Mouse (Mus musculus) hindbrain, embryonic 11.5 days (tissue): Measurements from ENCODE around the gene Fem1b. TPM values are rescaled to one million over a fixed set of nuclear protein-coding genes. Genes with fewer than 3 reads are reported as not detected.

Source experiments
- ATAC-seq: fragments of 200-750 bp; cut with Nextera tagmentation; 2 replicates; pipeline ENCODE4 v1.8.0; 2017; ENCODE audit warnings: mild to moderate bottlenecking, moderate TSS enrichment, moderate library complexity; ENCODE audit not compliant: low FRiP score
- DNase-seq: peaks from one replicate; pipeline ENCODE4 v3.0.0-alpha.2; 2015; ENCODE audit warnings: low spot score
- H3K27ac ChIP-seq: fragments of 300-500 bp; sonication (generic); 2 replicates; pipeline ENCODE4 v1.5.1; 2014; ENCODE audit warnings: mild to moderate bottlenecking, low read depth, low read length
- H3K27me3 ChIP-seq: fragments of 300-500 bp; sonication (generic); 2 replicates; pipeline ENCODE4 v1.6.1; 2014; ENCODE audit warnings: mild to moderate bottlenecking, low read length, moderate library complexity, mixed read lengths; ENCODE audit not compliant: control insufficient read depth, insufficient read depth
- H3K36me3 ChIP-seq: fragments of 300-500 bp; sonication (generic); 2 replicates; pipeline ENCODE4 v1.6.1; 2014; ENCODE audit warnings: mild to moderate bottlenecking, low read length, moderate library complexity, mixed read lengths; ENCODE audit not compliant: control insufficient read depth, insufficient read depth
- H3K4me1 ChIP-seq: fragments of 300-500 bp; sonication (generic); replicated peaks from 2 replicates; pipeline ENCODE4 v1.6.1; 2014; ENCODE audit warnings: low read length, mixed read lengths; ENCODE audit not compliant: control insufficient read depth, insufficient read depth
- H3K4me2 ChIP-seq: fragments of 300-500 bp; sonication (generic); replicated peaks from 2 replicates; pipeline ENCODE4 v1.6.1; 2014; ENCODE audit warnings: mild to moderate bottlenecking, low read depth, low read length
- H3K4me3 ChIP-seq: fragments of 300-500 bp; sonication (generic); 2 replicates; pipeline ENCODE4 v1.5.1; 2014; ENCODE audit warnings: low read depth, low read length
- H3K9ac ChIP-seq: fragments of 300-500 bp; sonication (generic); 2 replicates; pipeline ENCODE4 v1.6.1; 2014; ENCODE audit warnings: low read depth, low read length
- H3K9me3 ChIP-seq: fragments of 300-500 bp; sonication (generic); 2 replicates; pipeline ENCODE4 v1.6.1; 2016; ENCODE audit warnings: low read length; ENCODE audit not compliant: control insufficient read depth
- WGBS: fragments of 180-500 bp; shearing (Covaris S2); extraction: QIAGEN DNeasy Blood & Tissue Kit; methylation state at CpG from one replicate; pipeline ENCODE4 v1.1.7; 2014; 5-methylcytosine and 5-hydroxymethylcytosine counted together
- polyA plus RNA-seq: library from polyadenylated mRNA; unstranded; fragments of >200 nt; fragmentation: Nextera tagmentation; extraction: Ambion mirVana; gene quantifications from 2 replicates; pipeline ENCODE4 v1.2.1, GENCODE M21; 2014

Gene Fem1b
- polyA plus RNA-seq, 1 experiment from 2014 or later = 46.9 TPM

GRCm38 (mm10) chr9:62848641-62849040 is 36.9 kb upstream of the Fem1b start:
- 78% methylated on average over 3 of the region's 3 CpGs for WGBS
- ATAC-seq (no peak), DNase-seq (no peak)
- no peak overlapping the region for H3K4me2 ChIP-seq
- no peaks in the 10 kb centered on the region for H3K4me1 ChIP-seq
- H3K27me3 ChIP-seq = no peaks in the 10 kb centered on the region
- no peaks in the 10 kb centered on the region for H3K36me3 ChIP-seq
- no peaks in the 10 kb centered on the region for H3K9me3 ChIP-seq
- no peak overlapping the region for H3K4me3 ChIP-seq
- no peak overlapping the region for H3K9ac ChIP-seq
- no peak overlapping the region for H3K27ac ChIP-seq

GRCm38 (mm10) chr9:62847694-62848093 is 36.0 kb upstream of the Fem1b start:
- no peak overlapping the region for H3K27ac ChIP-seq
- H3K4me2 ChIP-seq = no peak overlapping the region
- ATAC-seq = 0 out of 2 replicates have a peak, but pooled peaks have one; percentile 35
- H3K4me3 ChIP-seq = no peak overlapping the region
- H3K9me3 ChIP-seq = no peaks in the 10 kb centered on the region
- no peaks in the 10 kb centered on the region for H3K4me1 ChIP-seq
- H3K36me3 ChIP-seq = no peaks in the 10 kb centered on the region
- H3K9ac ChIP-seq = no peak overlapping the region
- peak; percentile 95 for DNase-seq
- no peaks in the 10 kb centered on the region for H3K27me3 ChIP-seq
- 7% methylated on average over 3 of the region's 3 CpGs for WGBS

DNA sequence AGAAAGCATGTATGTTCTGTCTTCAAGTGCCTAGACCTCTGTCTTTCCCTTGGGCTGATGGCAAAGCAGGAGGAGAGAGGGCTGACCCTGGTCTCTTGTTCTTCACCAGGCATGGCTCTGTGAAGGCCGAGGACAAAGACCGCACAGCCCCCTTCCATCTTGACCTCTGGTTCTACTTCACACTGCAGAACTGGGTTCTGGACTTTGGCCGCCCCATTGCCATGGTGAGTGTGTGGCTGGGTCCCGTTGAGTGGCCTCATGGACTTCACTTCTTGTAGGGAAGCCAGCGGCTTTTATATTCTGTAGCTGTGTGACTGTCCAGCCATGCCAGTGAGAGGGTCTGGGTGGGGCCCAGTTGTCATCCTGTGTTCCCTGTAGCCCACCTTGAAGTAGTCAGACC is 32.7 kb upstream of the Fem1b start:
- Histone ChIP-seq H3K9ac (no peak overlapping the region), H3K4me1 (peaks cover 3% of the 10 kb centered on the region; the same call in 1 of the 2 replicates), H3K9me3 (no peaks in the 10 kb centered on the region), H3K4me3 (no peak overlapping the region), H3K27me3 (no peaks in the 10 kb centered on the region), H3K4me2 (no peak overlapping the region), H3K36me3 (no peaks in the 10 kb centered on the region), H3K27ac (no peak overlapping the region)
- WGBS = 96% methylated on average over 5 of the region's 5 CpGs
- ATAC-seq (no peak), DNase-seq (no peak)

DNA sequence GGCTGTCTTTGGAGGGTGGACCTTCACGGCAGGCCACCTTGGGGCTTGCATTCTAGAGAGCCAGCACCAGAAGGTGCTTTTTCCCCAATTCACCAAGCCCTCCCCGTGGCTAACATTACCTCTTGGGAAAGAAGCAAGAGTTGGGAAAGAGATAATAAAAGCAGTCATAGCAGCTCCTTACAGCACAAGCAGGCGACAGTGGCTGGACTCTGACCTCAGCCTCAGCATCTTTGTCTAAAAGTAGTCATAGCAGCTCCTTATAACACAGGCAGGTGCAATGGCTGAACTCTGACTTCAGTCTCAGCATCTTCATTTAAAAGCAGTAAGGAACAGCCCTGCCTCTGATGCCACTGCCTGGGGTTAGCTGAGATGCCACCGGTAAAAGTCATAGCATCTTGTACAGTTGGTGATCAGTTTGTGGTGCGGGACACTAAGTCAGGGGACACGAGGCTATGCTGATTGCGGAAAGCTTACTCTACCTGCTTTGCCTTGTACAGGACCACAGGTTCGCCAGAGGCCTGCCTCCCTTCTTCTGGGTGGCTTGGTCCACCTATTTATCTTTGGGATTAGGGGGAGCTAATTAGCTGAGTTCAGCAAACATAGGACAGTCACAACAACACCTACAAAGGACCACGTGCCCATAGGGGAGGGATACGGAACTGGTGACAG is 31.8 kb upstream of the Fem1b start:
- ATAC-seq (no peak), DNase-seq (no peak)
- Histone ChIP-seq H3K4me1 (peaks cover 6% of the 10 kb centered on the region; the same call in 1 of the 2 replicates), H3K27ac (no peak overlapping the region), H3K4me2 (no peak overlapping the region), H3K27me3 (no peaks in the 10 kb centered on the region), H3K9ac (no peak overlapping the region), H3K9me3 (no peaks in the 10 kb centered on the region), H3K36me3 (no peaks in the 10 kb centered on the region), H3K4me3 (no peak overlapping the region)
- WGBS = 84% methylated on average over 10 of the region's 10 CpGs

GRCm38 (mm10) chr9:62839172-62839770 is 27.5 kb upstream of the Fem1b start:
- peak overlapping the region; percentile 72 for H3K27ac ChIP-seq
- H3K36me3 ChIP-seq = no peaks in the 10 kb centered on the region
- peak; percentile 14 for ATAC-seq
- peak overlapping the region; percentile 74 for H3K4me2 ChIP-seq
- no peaks in the 10 kb centered on the region for H3K27me3 ChIP-seq
- peak overlapping the region; percentile 77 for H3K9ac ChIP-seq
- DNase-seq = no peak
- H3K4me3 ChIP-seq = peak overlapping the region; percentile 53
- WGBS = 18% methylated on average over 14 of the region's 14 CpGs
- H3K9me3 ChIP-seq = no peaks in the 10 kb centered on the region
- H3K4me1 ChIP-seq = peaks cover 6% of the 10 kb centered on the region; the same call in 1 of the 2 replicates

DNA sequence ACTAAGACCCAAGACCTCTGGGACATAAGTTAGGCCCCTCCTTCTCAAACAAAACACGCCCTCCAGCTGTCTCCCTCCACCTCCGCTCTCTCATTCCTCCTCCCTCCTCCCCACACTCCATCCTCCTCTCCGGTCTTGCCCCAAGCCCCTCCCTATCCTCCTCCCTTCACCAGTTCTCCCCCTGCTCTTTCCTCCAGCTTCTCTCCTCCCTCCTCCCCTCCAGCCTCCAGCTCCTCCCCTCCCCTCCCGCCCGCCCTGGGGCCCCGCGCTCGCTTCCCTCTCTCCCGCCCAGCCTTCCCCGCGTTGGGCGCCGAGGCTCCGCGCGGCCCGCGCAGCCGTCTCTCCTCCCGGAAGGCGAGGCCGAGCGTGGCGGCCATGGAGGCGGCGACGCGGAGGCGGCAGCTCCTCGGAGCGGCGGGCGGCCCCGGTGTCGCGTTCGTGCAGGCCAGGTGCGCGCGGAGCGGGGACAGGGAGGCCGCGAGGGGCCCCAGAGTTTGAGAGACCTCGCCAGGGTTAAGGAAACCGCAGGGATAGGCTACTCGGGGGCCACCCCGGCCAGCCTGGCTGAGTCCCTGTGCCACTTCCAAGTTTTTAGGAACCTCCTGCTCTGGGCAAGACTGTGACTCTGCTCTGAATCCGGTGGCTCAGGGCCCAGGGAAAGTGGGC is 26.9 kb upstream of the Fem1b start, which contains the start of gene Cln6:
TSS of gene Cln6 (plus strand) at position 280 of the 666 bp plus-strand sequence.
- Histone ChIP-seq H3K9me3 (no peaks in the 10 kb centered on the region), H3K27ac (peak within 1 kb of the TSS; percentile 72)
- DNase-seq = peak; percentile 79

GRCm38 (mm10) chr9:62838146-62838505 is 26.4 kb upstream of the Fem1b start:
- DNase-seq = no peak
- no peaks in the 10 kb centered on the region for H3K9me3 ChIP-seq
- H3K4me3 ChIP-seq = peak overlapping the region; percentile 53
- H3K27me3 ChIP-seq = no peaks in the 10 kb centered on the region
- H3K27ac ChIP-seq = no peak overlapping the region
- peak overlapping the region; percentile 74 for H3K4me2 ChIP-seq
- 19% methylated on average over 8 of the region's 8 CpGs for WGBS
- ATAC-seq = peak; percentile 54
- 0 out of 2 replicates have a peak overlapping the region, but pooled peaks have one; percentile 19 for H3K9ac ChIP-seq
- H3K36me3 ChIP-seq = no peaks in the 10 kb centered on the region
- peaks cover 6% of the 10 kb centered on the region; the same call in 1 of the 2 replicates for H3K4me1 ChIP-seq

More for the DNA sequence above, 26.9 kb upstream of the Fem1b start, which contains the start of gene Cln6:
- under 1% methylated on average over 36 of the region's 48 CpGs for WGBS
- peak; percentile 88 for ATAC-seq
- Histone ChIP-seq H3K9ac (peak within 1 kb of the TSS; percentile 77), H3K36me3 (no peaks in the 10 kb centered on the region), H3K27me3 (no peaks in the 10 kb centered on the region), H3K4me2 (peak within 1 kb of the TSS; percentile 74), H3K4me3 (peak within 1 kb of the TSS; percentile 53), H3K4me1 (peaks cover 6% of the 10 kb centered on the region; the same call in 1 of the 2 replicates)

GRCm38 (mm10) chr9:62837611-62838010 is 25.9 kb upstream of the Fem1b start:
- no peak overlapping the region for H3K27ac ChIP-seq
- ATAC-seq = no peak
- H3K9me3 ChIP-seq = no peaks in the 10 kb centered on the region
- H3K36me3 ChIP-seq = no peaks in the 10 kb centered on the region
- no peaks in the 10 kb centered on the region for H3K27me3 ChIP-seq
- H3K9ac ChIP-seq = no peak overlapping the region
- WGBS = 57% methylated on average over 3 of the region's 3 CpGs
- peaks cover 6% of the 10 kb centered on the region; the same call in 1 of the 2 replicates for H3K4me1 ChIP-seq
- no peak for DNase-seq
- H3K4me3 ChIP-seq = no peak overlapping the region
- no peak overlapping the region for H3K4me2 ChIP-seq
